Mouse (Mus musculus) neural tube, embryonic 15.5 days (tissue): ENCODE measurements around the gene Spdye4a. TPM values are rescaled to one million over a fixed set of nuclear protein-coding genes. Genes with fewer than 3 reads are reported as not detected.
A peak's percentile ranks its signal among the peaks of the same experiment; 100 is the strongest.

ENCODE experiments used
- ATAC-seq: fragments of 200-750 bp; cut with Nextera tagmentation; 2 replicates; pipeline ENCODE4 v1.8.0; 2017; ENCODE audit warnings: mild to moderate bottlenecking, moderate TSS enrichment, moderate library complexity; ENCODE audit not compliant: low FRiP score
- H3K27ac ChIP-seq: fragments of 300-500 bp; sonication (generic); replicated peaks from 2 replicates; pipeline ENCODE4 v1.5.1; 2015; ENCODE audit warnings: mild to moderate bottlenecking, inconsistent platforms
- H3K27me3 ChIP-seq: fragments of 300-500 bp; sonication (generic); replicated peaks from 2 replicates; pipeline ENCODE4 v1.6.1; 2015; ENCODE audit warnings: inconsistent platforms
- H3K36me3 ChIP-seq: fragments of 300-500 bp; sonication (generic); 2 replicates; pipeline ENCODE4 v1.6.1; 2015; ENCODE audit warnings: inconsistent platforms
- H3K4me1 ChIP-seq: fragments of 300-500 bp; sonication (generic); 2 replicates; pipeline ENCODE4 v1.6.1; 2015; ENCODE audit warnings: inconsistent platforms
- H3K4me2 ChIP-seq: fragments of 300-500 bp; sonication (generic); 2 replicates; pipeline ENCODE4 v1.6.1; 2015; ENCODE audit warnings: inconsistent platforms, mild to moderate bottlenecking, moderate library complexity
- H3K4me3 ChIP-seq: fragments of 300-500 bp; sonication (generic); replicated peaks from 2 replicates; pipeline ENCODE4 v1.5.1; 2015; ENCODE audit warnings: mild to moderate bottlenecking, inconsistent platforms
- H3K9ac ChIP-seq: fragments of 300-500 bp; sonication (generic); replicated peaks from 2 replicates; pipeline ENCODE4 v1.6.1; 2015; ENCODE audit warnings: mild to moderate bottlenecking, inconsistent platforms
- H3K9me3 ChIP-seq: fragments of 300-500 bp; sonication (generic); replicated peaks from 2 replicates; pipeline ENCODE4 v1.6.1; 2016; ENCODE audit warnings: inconsistent platforms
- WGBS: fragments of 180-500 bp; shearing (Covaris S2); methylation state at CpG from one replicate; pipeline ENCODE4 v1.1.7; 2015; ENCODE audit warnings: mixed read lengths; 5-methylcytosine and 5-hydroxymethylcytosine counted together
- polyA plus RNA-seq: library from polyadenylated mRNA; unstranded; fragments of >200 nt; fragmentation: Nextera tagmentation; extraction: Ambion mirVana; gene quantifications from 2 replicates; pipeline ENCODE4 v1.2.1, GENCODE M21; 2015

Spdye4a gene
- polyA plus RNA-seq, result not detected in 2 replicates

GRCm38 (mm10) chr5:143226790-143227189, at the start of gene Spdye4a:
Gene Spdye4a, minus strand, starts transcription at chr5:143226890.
- Histone ChIP-seq H3K9me3 (0 out of 2 replicates have a peak, but pooled peaks cover 5% of the 10 kb centered on the region), H3K4me3 (no peak within 1 kb of the TSS), H3K27ac (no peak within 1 kb of the TSS), H3K4me2 (no peak within 1 kb of the TSS), H3K4me1 (no peaks in the 10 kb centered on the region), H3K36me3 (no peaks in the 10 kb centered on the region), H3K27me3 (no peaks in the 10 kb centered on the region), H3K9ac (no peak within 1 kb of the TSS)
- ATAC-seq, result no peak
- WGBS, result 87% methylated on average over 3 of the region's 3 CpGs

GRCm38 (mm10) chr5:143275761-143276160, 49.1 kb upstream of the Spdye4a start:
- Histone ChIP-seq H3K36me3 (no peaks in the 10 kb centered on the region), H3K27ac (no peak overlapping the region), H3K4me3 (no peak overlapping the region), H3K27me3 (peaks cover 3% of the 10 kb centered on the region; the same call in 1 of the 2 replicates), H3K4me1 (peaks cover 8% of the 10 kb centered on the region), H3K9me3 (no peaks in the 10 kb centered on the region), H3K4me2 (no peak overlapping the region), H3K9ac (no peak overlapping the region)
- ATAC-seq, result no peak
- 56% methylated on average over 5 of the region's 5 CpGs for WGBS

- no peak for ATAC-seq
- no peaks in the 10 kb centered on the region for H3K27me3 ChIP-seq
- H3K9ac ChIP-seq, result no peak overlapping the region
- H3K4me2 ChIP-seq, result no peak overlapping the region
- H3K27ac ChIP-seq, result no peak overlapping the region
- no peaks in the 10 kb centered on the region for H3K9me3 ChIP-seq
- no peak overlapping the region for H3K4me3 ChIP-seq
- H3K36me3 ChIP-seq, result no peaks in the 10 kb centered on the region
- peaks cover 29% of the 10 kb centered on the region for H3K4me1 ChIP-seq
- 78% methylated on average over 16 of the region's 16 CpGs for WGBS
These were observed 46.0 kb upstream of the Spdye4a start for GRCm38 (mm10) chr5:143272540-143273330.

- no peaks in the 10 kb centered on the region for H3K36me3 ChIP-seq
- H3K4me2 ChIP-seq, result no peak overlapping the region
- WGBS, result 89% methylated on average over 3 of the region's 3 CpGs
- ATAC-seq, result no peak
- no peak overlapping the region for H3K4me3 ChIP-seq
- peaks cover 35% of the 10 kb centered on the region for H3K4me1 ChIP-seq
- no peak overlapping the region for H3K9ac ChIP-seq
- no peaks in the 10 kb centered on the region for H3K9me3 ChIP-seq
- H3K27me3 ChIP-seq, result no peaks in the 10 kb centered on the region
- H3K27ac ChIP-seq, result no peak overlapping the region
These were observed 45.4 kb upstream of the Spdye4a start for GRCm38 (mm10) chr5:143272108-143272507.

GRCm38 (mm10) chr5:143271642-143272041, 45.0 kb upstream of the Spdye4a start:
- Histone ChIP-seq H3K36me3 (no peaks in the 10 kb centered on the region), H3K9ac (no peak overlapping the region), H3K27me3 (no peaks in the 10 kb centered on the region), H3K4me1 (peaks cover 39% of the 10 kb centered on the region), H3K4me3 (no peak overlapping the region), H3K9me3 (no peaks in the 10 kb centered on the region), H3K27ac (no peak overlapping the region), H3K4me2 (no peak overlapping the region; the same call in 1 of the 2 replicates)
- 89% methylated on average over 6 of the region's 6 CpGs for WGBS
- ATAC-seq, result no peak

GRCm38 (mm10) chr5:143270151-143270519, 43.4 kb upstream of the Spdye4a start:
- ATAC-seq, result peak; percentile 24; the same call in 1 of the 2 replicates
- WGBS, result 3% methylated on average over 12 of the region's 12 CpGs

GRCm38 (mm10) chr5:143269363-143270150, 42.9 kb upstream of the Spdye4a start, which contains the start of gene Zfp316:
Gene Zfp316, minus strand, starts transcription at chr5:143270022.
- H3K9ac ChIP-seq, result peak within 1 kb of the TSS; percentile 89
- no peaks in the 10 kb centered on the region for H3K27me3 ChIP-seq
- H3K4me2 ChIP-seq, result peak within 1 kb of the TSS; percentile 89
- H3K4me1 ChIP-seq, result peaks cover 43% of the 10 kb centered on the region
- no peaks in the 10 kb centered on the region for H3K9me3 ChIP-seq
- ATAC-seq, result peak; percentile 89
- WGBS, result 1% methylated on average over 68 of the region's 79 CpGs
- peak within 1 kb of the TSS; percentile 85 for H3K27ac ChIP-seq
- H3K36me3 ChIP-seq, result 0 out of 2 replicates have a peak, but pooled peaks cover 2% of the 10 kb centered on the region
- peak within 1 kb of the TSS; percentile 68 for H3K4me3 ChIP-seq

More at GRCm38 (mm10) chr5:143270151-143270519, 43.4 kb upstream of the Spdye4a start:
- Histone ChIP-seq H3K9me3 (no peaks in the 10 kb centered on the region), H3K4me1 (peaks cover 43% of the 10 kb centered on the region), H3K4me2 (peak overlapping the region; percentile 89), H3K4me3 (peak overlapping the region; percentile 68), H3K36me3 (no peaks in the 10 kb centered on the region), H3K27ac (peak overlapping the region; percentile 85), H3K27me3 (no peaks in the 10 kb centered on the region), H3K9ac (peak overlapping the region; percentile 89)

GRCm38 (mm10) chr5:143268985-143269362, 42.3 kb upstream of the Spdye4a start:
- Histone ChIP-seq H3K27me3 (no peaks in the 10 kb centered on the region), H3K27ac (peak overlapping the region; percentile 85), H3K9ac (peak overlapping the region; percentile 89), H3K4me2 (peak overlapping the region; percentile 89), H3K4me3 (peak overlapping the region; percentile 68), H3K4me1 (peaks cover 43% of the 10 kb centered on the region), H3K36me3 (peaks cover 8% of the 10 kb centered on the region), H3K9me3 (no peaks in the 10 kb centered on the region)
- 23% methylated on average over 8 of the region's 8 CpGs for WGBS
- no peak for ATAC-seq

GRCm38 (mm10) chr5:143266794-143267193, 40.1 kb upstream of the Spdye4a start:
- no peak for ATAC-seq
- H3K4me1 ChIP-seq, result peaks cover 43% of the 10 kb centered on the region
- 87% methylated on average over 6 of the region's 6 CpGs for WGBS
- no peak overlapping the region for H3K27ac ChIP-seq
- H3K9me3 ChIP-seq, result no peaks in the 10 kb centered on the region
- no peak overlapping the region for H3K4me2 ChIP-seq
- no peak overlapping the region for H3K9ac ChIP-seq
- peaks cover 30% of the 10 kb centered on the region for H3K36me3 ChIP-seq
- no peaks in the 10 kb centered on the region for H3K27me3 ChIP-seq
- H3K4me3 ChIP-seq, result no peak overlapping the region

- Histone ChIP-seq H3K27ac (no peak overlapping the region), H3K4me1 (peaks cover 32% of the 10 kb centered on the region), H3K4me3 (no peak overlapping the region), H3K27me3 (no peaks in the 10 kb centered on the region), H3K4me2 (no peak overlapping the region), H3K36me3 (peaks cover 40% of the 10 kb centered on the region), H3K9ac (no peak overlapping the region), H3K9me3 (no peaks in the 10 kb centered on the region)
- no peak for ATAC-seq
- 50% methylated on average over 1 of the region's 1 CpGs for WGBS
These were observed 38.7 kb upstream of the Spdye4a start for GRCm38 (mm10) chr5:143265409-143265808.

- Histone ChIP-seq H3K4me2 (no peak overlapping the region), H3K36me3 (peaks cover 47% of the 10 kb centered on the region), H3K9me3 (no peaks in the 10 kb centered on the region), H3K4me3 (no peak overlapping the region), H3K27ac (no peak overlapping the region), H3K27me3 (peaks cover 2% of the 10 kb centered on the region; the same call in 1 of the 2 replicates), H3K9ac (no peak overlapping the region), H3K4me1 (peaks cover 28% of the 10 kb centered on the region)
- ATAC-seq, result no peak
- WGBS, result 94% methylated on average over 10 of the region's 10 CpGs
These were observed 38.0 kb upstream of the Spdye4a start for GRCm38 (mm10) chr5:143264689-143265088.
